Mouse (Mus musculus) adrenal gland, adult 8-10 months (tissue): ENCODE results near the gene Adcy1. TPM values are rescaled to one million over a fixed set of nuclear protein-coding genes. Genes with fewer than 3 reads are reported as not detected.
A peak's percentile ranks its signal among the peaks of the same experiment; 100 is the strongest.

Experiments used
- DNase-seq: peaks from one replicate; pipeline ENCODE4 v3.0.0; 2022
- total RNA-seq, 4 experiments: library from RNA; stranded (reverse); gene quantifications; 2 replicates each; pipeline ENCODE4 v1.2.4; 2022

Gene Adcy1
- total RNA-seq, 4 experiments from 2014 or later: 3.7 to 6.5 (median 5.2) TPM

- DNase-seq: no peak
These were observed 8.3 kb downstream of the Adcy1 start for GRCm38 (mm10) chr11:7071617-7072016.

- no peak for DNase-seq
These were observed 10.3 kb downstream of the Adcy1 start for GRCm38 (mm10) chr11:7073556-7073955.

GRCm38 (mm10) chr11:7076510-7076909 lies 13.2 kb downstream of the Adcy1 start:
- DNase-seq: no peak

GRCm38 (mm10) chr11:7081893-7082292 lies 18.6 kb downstream of the Adcy1 start:
- no peak for DNase-seq

- DNase-seq: no peak
These were observed 20.6 kb downstream of the Adcy1 start for GRCm38 (mm10) chr11:7083911-7084310.

- DNase-seq: no peak
These were observed 21.9 kb downstream of the Adcy1 start for GRCm38 (mm10) chr11:7085184-7085583.

- DNase-seq: no peak
These were observed 27.8 kb downstream of the Adcy1 start for GRCm38 (mm10) chr11:7091120-7091519.

GRCm38 (mm10) chr11:7094844-7095243 lies 31.6 kb downstream of the Adcy1 start:
- DNase-seq: no peak

GRCm38 (mm10) chr11:7101674-7102073 lies 38.4 kb downstream of the Adcy1 start:
- DNase-seq: no peak

GRCm38 (mm10) chr11:7102256-7103194 lies 39.2 kb downstream of the Adcy1 start:
- DNase-seq: no peak

- peak; percentile 13 for DNase-seq
These were observed 42.0 kb downstream of the Adcy1 start for GRCm38 (mm10) chr11:7105337-7105736.

- DNase-seq: peak; percentile 37
These were observed 45.8 kb downstream of the Adcy1 start for GRCm38 (mm10) chr11:7109131-7109530.

GRCm38 (mm10) chr11:7113046-7113445 lies 49.8 kb downstream of the Adcy1 start:
- DNase-seq: no peak

- DNase-seq: no peak
These were observed 50.4 kb downstream of the Adcy1 start for GRCm38 (mm10) chr11:7113687-7114086.

GRCm38 (mm10) chr11:7114312-7114711 lies 51.0 kb downstream of the Adcy1 start:
- no peak for DNase-seq

GRCm38 (mm10) chr11:7116647-7117046 lies 53.4 kb downstream of the Adcy1 start:
- DNase-seq: no peak

GRCm38 (mm10) chr11:7129319-7130051 lies 66.2 kb downstream of the Adcy1 start:
- DNase-seq: no peak

GRCm38 (mm10) chr11:7132736-7133387 lies 69.6 kb downstream of the Adcy1 start:
- no peak for DNase-seq

GRCm38 (mm10) chr11:7133736-7134135 lies 70.4 kb downstream of the Adcy1 start:
- DNase-seq: no peak

- no peak for DNase-seq
These were observed 71.0 kb downstream of the Adcy1 start for GRCm38 (mm10) chr11:7134319-7134718.

- no peak for DNase-seq
These were observed 72.0 kb downstream of the Adcy1 start for GRCm38 (mm10) chr11:7135301-7135700.

GRCm38 (mm10) chr11:7135763-7136162 lies 72.5 kb downstream of the Adcy1 start:
- DNase-seq: no peak

- DNase-seq: no peak
These were observed 73.1 kb downstream of the Adcy1 start for GRCm38 (mm10) chr11:7136246-7136855.
